Mouse (Mus musculus) lung, embryonic 16.5 days (tissue): ENCODE data around the gene Txnip. TPM values are rescaled to one million over a fixed set of nuclear protein-coding genes. Genes with fewer than 3 reads are reported as not detected.

Experiments used
- ATAC-seq: fragments of 200-750 bp; cut with Nextera tagmentation; 2 replicates; pipeline ENCODE4 v1.8.0; 2017; ENCODE audit warnings: low read depth, mild to moderate bottlenecking, moderate library complexity
- H3K27ac ChIP-seq: fragments of 300-500 bp; sonication (generic); 2 replicates; pipeline ENCODE4 v1.5.1; 2014; ENCODE audit warnings: mild to moderate bottlenecking, control low read depth, low read length
- H3K27me3 ChIP-seq: fragments of 300-500 bp; sonication (generic); 2 replicates; pipeline ENCODE4 v1.6.1; 2014; ENCODE audit warnings: low read depth, low read length, mixed read lengths; ENCODE audit not compliant: control insufficient read depth, insufficient read depth
- H3K36me3 ChIP-seq: fragments of 300-500 bp; sonication (generic); 2 replicates; pipeline ENCODE4 v1.6.1; 2014; ENCODE audit warnings: low read length; ENCODE audit not compliant: control insufficient read depth, insufficient read depth
- H3K4me1 ChIP-seq: fragments of 300-500 bp; sonication (generic); replicated peaks from 2 replicates; pipeline ENCODE4 v1.6.1; 2014; ENCODE audit warnings: low read length, mixed read lengths; ENCODE audit not compliant: control insufficient read depth, insufficient read depth
- H3K4me2 ChIP-seq: fragments of 300-500 bp; sonication (generic); 2 replicates; pipeline ENCODE4 v1.6.1; 2014; ENCODE audit warnings: low read depth, low read length, control low read depth
- H3K4me3 ChIP-seq: fragments of 300-500 bp; sonication (generic); 2 replicates; pipeline ENCODE4 v1.5.1; 2014; ENCODE audit warnings: mild to moderate bottlenecking, low read length, control low read depth
- H3K9ac ChIP-seq: fragments of 300-500 bp; sonication (generic); 2 replicates; pipeline ENCODE4 v1.6.1; 2014; ENCODE audit warnings: low read length, control low read depth
- H3K9me3 ChIP-seq: fragments of 300-500 bp; sonication (generic); 2 replicates; pipeline ENCODE4 v1.6.1; 2016; ENCODE audit warnings: low read length; ENCODE audit not compliant: control insufficient read depth
- WGBS: fragments of 180-500 bp; shearing (Covaris S2); extraction: QIAGEN DNeasy Blood & Tissue Kit; methylation state at CpG from one replicate; pipeline ENCODE4 v1.1.7; 2014; 5-methylcytosine and 5-hydroxymethylcytosine counted together
- polyA plus RNA-seq: library from polyadenylated mRNA; unstranded; fragments of >200 nt; fragmentation: Nextera tagmentation; extraction: Ambion mirVana; gene quantifications from 2 replicates; pipeline ENCODE4 v1.2.1, GENCODE M21; 2015

Txnip gene
- polyA plus RNA-seq, 1 experiment from 2014 or later: 184 TPM

DNA sequence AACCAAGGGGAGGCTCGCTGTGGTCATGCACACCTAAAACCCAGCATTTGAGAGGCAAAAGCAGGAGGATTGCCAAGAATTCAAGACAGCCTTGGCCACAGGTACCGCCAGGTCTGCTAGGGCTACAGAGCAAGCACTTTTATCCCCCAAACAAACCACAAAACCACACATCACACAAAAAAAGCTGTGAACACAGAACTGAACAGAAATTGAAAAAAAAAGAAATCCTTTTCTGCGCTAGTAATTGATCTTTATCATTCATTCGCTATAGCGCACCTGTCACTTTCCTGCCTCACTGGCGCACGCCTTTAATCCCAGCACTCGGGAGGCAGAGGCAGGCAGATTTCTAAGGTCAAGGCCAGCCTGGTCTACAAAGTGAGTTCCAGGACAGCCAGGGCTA is 5.5 kb downstream of the Txnip start:
- no peak for ATAC-seq
- Histone ChIP-seq H3K4me1 (peaks cover 34% of the 10 kb centered on the region), H3K4me2 (no peak overlapping the region), H3K36me3 (peaks cover 19% of the 10 kb centered on the region; the same call in 1 of the 2 replicates), H3K27ac (peak overlapping the region; percentile 96), H3K9ac (no peak overlapping the region), H3K9me3 (no peaks in the 10 kb centered on the region), H3K4me3 (no peak overlapping the region), H3K27me3 (no peaks in the 10 kb centered on the region)
- 86% methylated on average over 8 of the region's 8 CpGs for WGBS

- peak overlapping the region; percentile 40; the same call in 1 of the 2 replicates for H3K9ac ChIP-seq
- H3K36me3 ChIP-seq: peaks cover 19% of the 10 kb centered on the region; the same call in 1 of the 2 replicates
- peak overlapping the region; percentile 34 for H3K4me2 ChIP-seq
- no peaks in the 10 kb centered on the region for H3K27me3 ChIP-seq
- peak; percentile 78 for ATAC-seq
- peak overlapping the region; percentile 96 for H3K27ac ChIP-seq
- H3K4me3 ChIP-seq: no peak overlapping the region
- no peaks in the 10 kb centered on the region for H3K9me3 ChIP-seq
- H3K4me1 ChIP-seq: peaks cover 34% of the 10 kb centered on the region
- 27% methylated on average over 10 of the region's 10 CpGs for WGBS
Measured at GRCm38 (mm10) chr3:96563911-96564632, 6.3 kb downstream of the Txnip start.

DNA sequence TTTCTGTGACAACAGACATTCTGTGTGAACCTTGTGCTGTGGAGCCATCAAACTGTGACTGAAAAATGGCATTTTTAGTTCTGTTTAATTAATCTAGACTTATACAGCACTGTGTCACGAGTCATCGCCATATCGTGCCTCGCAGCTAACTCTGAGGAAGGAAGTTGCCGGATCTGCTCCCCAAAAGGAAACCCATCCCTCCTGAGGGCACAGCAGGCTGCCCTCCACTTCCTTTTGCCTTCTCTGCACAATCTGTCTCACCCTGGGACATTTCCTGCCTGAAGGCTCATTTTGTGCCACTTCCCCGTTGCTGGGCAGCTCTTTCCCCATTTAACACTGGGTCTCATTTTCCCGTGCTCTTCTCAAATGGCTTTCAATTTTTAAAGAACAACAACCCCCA is 6.9 kb downstream of the Txnip start:
- Histone ChIP-seq H3K4me1 (peaks cover 31% of the 10 kb centered on the region), H3K27ac (peak overlapping the region; percentile 96), H3K27me3 (no peaks in the 10 kb centered on the region), H3K4me2 (peak overlapping the region; percentile 34), H3K4me3 (no peak overlapping the region), H3K9ac (peak overlapping the region; percentile 40; the same call in 1 of the 2 replicates), H3K36me3 (peaks cover 18% of the 10 kb centered on the region; the same call in 1 of the 2 replicates), H3K9me3 (no peaks in the 10 kb centered on the region)
- WGBS: 34% methylated on average over 7 of the region's 7 CpGs
- peak; percentile 62 for ATAC-seq

- Histone ChIP-seq H3K9me3 (no peaks in the 10 kb centered on the region), H3K4me3 (no peak overlapping the region), H3K4me1 (peaks cover 27% of the 10 kb centered on the region), H3K9ac (no peak overlapping the region), H3K27me3 (no peaks in the 10 kb centered on the region), H3K4me2 (peak overlapping the region; percentile 16; the same call in 1 of the 2 replicates), H3K36me3 (peaks cover 14% of the 10 kb centered on the region; the same call in 1 of the 2 replicates), H3K27ac (peak overlapping the region; percentile 96)
- ATAC-seq: no peak
- 69% methylated on average over 3 of the region's 3 CpGs for WGBS
Measured at GRCm38 (mm10) chr3:96565105-96565504, 7.3 kb downstream of the Txnip start.

DNA sequence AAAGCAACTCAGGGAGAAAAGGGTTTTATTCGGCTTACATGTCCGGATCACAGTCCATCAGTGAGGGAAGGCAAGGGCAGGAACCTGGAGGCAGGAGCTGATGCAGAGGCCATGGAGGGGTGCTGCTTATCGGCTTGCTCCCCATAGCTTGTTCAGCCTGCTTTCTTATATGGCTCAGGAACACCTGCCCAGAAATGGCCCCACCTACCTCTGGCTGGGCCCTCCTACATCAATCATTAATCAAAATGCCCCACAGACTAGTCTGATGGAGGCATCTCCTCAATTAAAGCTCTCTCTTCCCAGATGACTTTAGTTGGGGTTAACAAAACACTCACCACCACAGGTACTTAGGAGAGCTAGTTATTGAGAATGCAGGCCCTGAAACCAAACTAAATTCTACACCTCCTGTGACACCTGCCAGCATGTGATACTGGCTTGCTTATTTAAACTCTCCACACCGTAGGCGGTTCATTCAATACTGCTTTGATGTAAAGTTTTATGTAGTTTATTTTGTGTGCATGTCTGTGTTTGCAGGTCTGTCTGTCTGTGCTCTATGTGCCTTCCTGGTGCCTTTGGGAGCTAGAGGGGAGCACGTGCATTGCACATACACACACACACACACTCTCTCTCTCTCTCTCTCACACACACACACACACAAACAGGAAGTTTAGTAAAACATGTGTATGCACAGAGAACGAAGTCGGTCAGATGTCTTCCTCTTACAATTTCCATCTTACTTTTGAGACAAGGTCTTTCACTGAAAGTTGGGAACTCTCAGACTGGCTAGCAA is 9.1 kb downstream of the Txnip start:
- H3K27ac ChIP-seq: no peak overlapping the region; the same call in 1 of the 2 replicates
- no peak overlapping the region for H3K4me2 ChIP-seq
- H3K9me3 ChIP-seq: no peaks in the 10 kb centered on the region
- no peaks in the 10 kb centered on the region for H3K36me3 ChIP-seq
- peaks cover 16% of the 10 kb centered on the region for H3K4me1 ChIP-seq
- WGBS: 64% methylated on average over 8 of the region's 8 CpGs
- H3K27me3 ChIP-seq: no peaks in the 10 kb centered on the region
- ATAC-seq: no peak
- H3K9ac ChIP-seq: no peak overlapping the region
- H3K4me3 ChIP-seq: no peak overlapping the region

GRCm38 (mm10) chr3:96568605-96569004 is 10.8 kb downstream of the Txnip start:
- no peak overlapping the region for H3K4me2 ChIP-seq
- H3K9me3 ChIP-seq: no peaks in the 10 kb centered on the region
- H3K9ac ChIP-seq: no peak overlapping the region
- ATAC-seq: no peak
- 66% methylated on average over 8 of the region's 8 CpGs for WGBS
- no peaks in the 10 kb centered on the region for H3K36me3 ChIP-seq
- H3K4me3 ChIP-seq: no peak overlapping the region
- peak overlapping the region; percentile 60; the same call in 1 of the 2 replicates for H3K27ac ChIP-seq
- no peaks in the 10 kb centered on the region for H3K27me3 ChIP-seq
- peaks cover 17% of the 10 kb centered on the region for H3K4me1 ChIP-seq

DNA sequence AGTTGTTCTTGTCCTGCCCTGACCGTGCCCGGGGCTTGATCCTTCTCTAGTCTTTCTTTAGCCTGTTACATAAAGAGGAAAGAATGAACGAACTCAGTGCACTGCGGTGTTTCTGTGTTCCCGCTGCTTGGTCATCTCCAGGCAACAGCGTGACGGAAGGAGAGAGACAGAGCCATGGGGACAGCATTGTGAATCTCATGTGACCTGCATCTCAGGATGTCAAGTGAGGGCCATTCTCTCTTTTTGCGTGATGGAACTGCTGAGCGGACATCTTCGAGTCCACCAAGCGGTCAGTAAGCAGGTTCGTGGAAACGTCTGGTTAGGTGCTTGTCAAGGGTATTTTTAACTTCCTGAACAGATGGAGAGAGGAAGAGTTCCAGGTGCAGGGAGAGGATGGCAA is 11.7 kb downstream of the Txnip start:
- Histone ChIP-seq H3K36me3 (no peaks in the 10 kb centered on the region), H3K4me2 (no peak overlapping the region), H3K4me3 (no peak overlapping the region), H3K9me3 (no peaks in the 10 kb centered on the region), H3K4me1 (peaks cover 14% of the 10 kb centered on the region), H3K27me3 (no peaks in the 10 kb centered on the region), H3K9ac (no peak overlapping the region), H3K27ac (peak overlapping the region; percentile 43; the same call in 1 of the 2 replicates)
- 91% methylated on average over 13 of the region's 13 CpGs for WGBS
- ATAC-seq: no peak

GRCm38 (mm10) chr3:96569966-96570605 is 12.3 kb downstream of the Txnip start:
- H3K27ac ChIP-seq: 0 out of 2 replicates have a peak overlapping the region, but pooled peaks have one; percentile 5

DNA sequence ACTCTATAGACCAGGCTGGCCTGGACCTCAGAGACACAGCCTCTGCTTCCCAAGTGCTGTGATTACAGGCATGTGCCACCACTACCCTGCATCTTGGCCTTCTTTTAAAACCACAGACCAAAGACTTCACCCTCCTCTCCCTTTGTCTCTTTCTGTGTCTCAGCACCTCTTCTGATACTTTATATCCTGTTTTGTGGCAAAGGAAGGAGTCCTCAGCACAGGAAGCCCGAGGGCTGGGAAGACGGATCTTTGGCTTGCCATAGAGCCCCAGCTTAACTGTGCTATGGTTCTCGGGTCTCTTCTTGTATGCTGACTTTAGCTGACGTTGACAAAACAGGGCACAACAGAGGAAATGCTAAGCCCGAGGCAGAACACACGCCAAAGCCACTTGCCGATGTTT is 12.9 kb downstream of the Txnip start:
- no peak overlapping the region for H3K4me3 ChIP-seq
- 56% methylated on average over 7 of the region's 7 CpGs for WGBS
- H3K4me1 ChIP-seq: peaks cover 11% of the 10 kb centered on the region
- 0 out of 2 replicates have a peak overlapping the region, but pooled peaks have one; percentile 5 for H3K27ac ChIP-seq
- no peaks in the 10 kb centered on the region for H3K9me3 ChIP-seq
- no peak overlapping the region for H3K9ac ChIP-seq
- ATAC-seq: no peak
- no peaks in the 10 kb centered on the region for H3K36me3 ChIP-seq
- no peaks in the 10 kb centered on the region for H3K27me3 ChIP-seq
- H3K4me2 ChIP-seq: no peak overlapping the region

More at GRCm38 (mm10) chr3:96569966-96570605, 12.3 kb downstream of the Txnip start:
- Histone ChIP-seq H3K9ac (no peak overlapping the region), H3K4me1 (peaks cover 11% of the 10 kb centered on the region), H3K4me2 (no peak overlapping the region), H3K9me3 (no peaks in the 10 kb centered on the region), H3K4me3 (no peak overlapping the region), H3K27me3 (no peaks in the 10 kb centered on the region), H3K36me3 (no peaks in the 10 kb centered on the region)
- no peak for ATAC-seq
- 82% methylated on average over 11 of the region's 11 CpGs for WGBS
